Mouse (Mus musculus): Measurements from ENCODE around the gene Zfp1.

DNA sequence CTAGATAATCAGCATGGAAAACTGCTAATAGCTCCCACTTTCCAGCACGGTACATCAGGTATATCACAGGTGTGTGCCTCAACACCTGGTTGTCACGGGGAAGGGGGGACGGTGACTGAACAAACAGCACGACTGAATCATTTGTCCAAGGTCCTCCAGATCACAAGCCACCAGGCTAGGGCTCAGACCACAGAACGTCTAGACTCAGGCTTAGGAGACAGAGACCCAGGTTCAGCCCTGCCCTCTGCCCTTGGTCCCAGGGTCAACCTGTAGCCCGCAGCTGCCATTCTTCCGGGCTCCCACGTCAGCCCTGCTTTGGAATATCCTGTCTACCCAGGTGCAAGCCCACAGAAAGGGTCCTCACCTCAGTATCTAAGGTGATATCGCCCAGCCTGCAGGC is 58.2 kb downstream of the Zfp1 start:
- no peak for TF ChIP-seq CTCF (IDR thresholded peaks at IDR 0.05; ENCODE audit: low read depth, low read length)
- no peak for TF ChIP-seq POLR2A (IDR thresholded peaks at IDR 0.05; ENCODE audit: borderline replicate concordance, low read depth, low read length)

Measured in bone marrow macrophage, adult 2 months (primary cell).